Mouse (Mus musculus) granulocyte monocyte progenitor cell, adult 5-6 weeks (primary cell): ENCODE data around the gene Scaf1. TPM values are rescaled to one million over a fixed set of nuclear protein-coding genes. Genes with fewer than 3 reads are reported as not detected.
A peak's percentile ranks its signal among the peaks of the same experiment; 100 is the strongest.

Experiments
- ATAC-seq: replicated peaks from 2 replicates; pipeline ENCODE4 v1.8.0; 2016; ENCODE audit warnings: mild to moderate bottlenecking, moderate TSS enrichment, inconsistent platforms; ENCODE audit not compliant: poor library complexity, severe bottlenecking
- total RNA-seq, 2 experiments: library from RNA; stranded (forward) in 1 of 2; stranded (reverse) in 1 of 2; fragments of 200-712, 200-1000 nt in 1 of 2; fragments of >200 nt in 1 of 2; fragmentation: Nextera tagmentation in 1 of 2; gene quantifications; 2 replicates each; pipeline ENCODE4 v1.2.3; 2014 to 2017

Scaf1 gene
- total RNA-seq (2014; fragmentation: Nextera tagmentation) (28.6 and 29.8 TPM in 2 replicates), total RNA-seq (2017) (15.7 and 17.8 TPM in 2 replicates)

- ATAC-seq = peak; percentile 64
Observed at GRCm38 (mm10) chr7:45015957-45016612, at the start of gene Scaf1. Gene Scaf1 (minus strand): TSS chr7:45016363.

- ATAC-seq = peak; percentile 95
Observed at GRCm38 (mm10) chr7:45062239-45062835, 46.2 kb upstream of the Scaf1 start, which contains the start of the genes Nosip and Prrg2. Gene Nosip (plus strand): TSS chr7:45062429. Gene Prrg2 (minus strand): TSS chr7:45062677.

GRCm38 (mm10) chr7:45061532-45062075 is 45.4 kb upstream of the Scaf1 start:
- no peak for ATAC-seq

GRCm38 (mm10) chr7:45060632-45061122 is 44.5 kb upstream of the Scaf1 start:
- no peak for ATAC-seq

- no peak for ATAC-seq
Observed at GRCm38 (mm10) chr7:45058607-45059571, 42.7 kb upstream of the Scaf1 start.

- ATAC-seq = no peak
Observed at GRCm38 (mm10) chr7:45056972-45057348, 40.8 kb upstream of the Scaf1 start.

- ATAC-seq = no peak
Observed at GRCm38 (mm10) chr7:45056329-45056971, 40.3 kb upstream of the Scaf1 start.

GRCm38 (mm10) chr7:45053931-45054510 is 37.9 kb upstream of the Scaf1 start:
- ATAC-seq = peak; percentile 83

- ATAC-seq = peak; percentile 31
Observed at GRCm38 (mm10) chr7:45053117-45053930, 37.2 kb upstream of the Scaf1 start.

GRCm38 (mm10) chr7:45052862-45053116 is 36.6 kb upstream of the Scaf1 start, which contains the start of gene Prr12:
Gene Prr12 (minus strand): TSS chr7:45052881.
- ATAC-seq = no peak

- ATAC-seq = no peak
Observed at GRCm38 (mm10) chr7:45052181-45052861, 36.2 kb upstream of the Scaf1 start.

- ATAC-seq = no peak
Observed at GRCm38 (mm10) chr7:45051601-45051974, 35.4 kb upstream of the Scaf1 start.

GRCm38 (mm10) chr7:45050945-45051600 is 34.9 kb upstream of the Scaf1 start:
- ATAC-seq = peak; percentile 6; the same call in 1 of the 2 replicates

GRCm38 (mm10) chr7:45048923-45049657 is 32.9 kb upstream of the Scaf1 start:
- no peak for ATAC-seq

- no peak for ATAC-seq
Observed at GRCm38 (mm10) chr7:45048001-45048890, 32.1 kb upstream of the Scaf1 start.

GRCm38 (mm10) chr7:45047491-45047890 is 31.3 kb upstream of the Scaf1 start:
- no peak for ATAC-seq
